Mouse (Mus musculus) midbrain, embryonic 13.5 days (tissue): ENCODE data around the gene Rexo5. TPM values are rescaled to one million over a fixed set of nuclear protein-coding genes. Genes with fewer than 3 reads are reported as not detected.
A peak's percentile ranks its signal among the peaks of the same experiment; 100 is the strongest.

Experiments used
- ATAC-seq: fragments of 200-750 bp; cut with Nextera tagmentation; 2 replicates; pipeline ENCODE4 v1.8.0; 2017; ENCODE audit warnings: mild to moderate bottlenecking, moderate TSS enrichment, moderate library complexity
- H3K27ac ChIP-seq: fragments of 300-500 bp; sonication (generic); 2 replicates; pipeline ENCODE4 v1.5.1; 2015; ENCODE audit warnings: inconsistent platforms, mild to moderate bottlenecking, moderate library complexity
- H3K27me3 ChIP-seq: fragments of 300-500 bp; sonication (generic); 2 replicates; pipeline ENCODE4 v1.6.1; 2015; ENCODE audit warnings: mild to moderate bottlenecking, inconsistent platforms
- H3K36me3 ChIP-seq: fragments of 300-500 bp; sonication (generic); 2 replicates; pipeline ENCODE4 v1.6.1; 2015; ENCODE audit warnings: mild to moderate bottlenecking, inconsistent platforms
- H3K4me1 ChIP-seq: fragments of 300-500 bp; sonication (generic); replicated peaks from 2 replicates; pipeline ENCODE4 v1.6.1; 2015; ENCODE audit warnings: inconsistent platforms
- H3K4me2 ChIP-seq: fragments of 300-500 bp; sonication (generic); replicated peaks from 2 replicates; pipeline ENCODE4 v1.6.1; 2015; ENCODE audit warnings: moderate library complexity, mild to moderate bottlenecking, inconsistent platforms
- H3K4me3 ChIP-seq: fragments of 300-500 bp; sonication (generic); replicated peaks from 2 replicates; pipeline ENCODE4 v1.5.1; 2015; ENCODE audit warnings: mild to moderate bottlenecking, inconsistent platforms
- H3K9ac ChIP-seq: fragments of 300-500 bp; sonication (generic); replicated peaks from 2 replicates; pipeline ENCODE4 v1.6.1; 2015; ENCODE audit warnings: mild to moderate bottlenecking, inconsistent platforms
- H3K9me3 ChIP-seq: fragments of 300-500 bp; sonication (generic); 2 replicates; pipeline ENCODE4 v1.6.1; 2016; ENCODE audit warnings: mild to moderate bottlenecking, inconsistent platforms
- WGBS: fragments of 180-500 bp; shearing (Covaris S2); methylation state at CpG from one replicate; pipeline ENCODE4 v1.1.7; 2015; 5-methylcytosine and 5-hydroxymethylcytosine counted together
- polyA plus RNA-seq: library from polyadenylated mRNA; unstranded; fragments of >200 nt; fragmentation: Nextera tagmentation; extraction: Ambion mirVana; gene quantifications from 2 replicates; pipeline ENCODE4 v1.2.1, GENCODE M21; 2015

Gene Rexo5
- polyA plus RNA-seq, 1 experiment from 2014 or later = 14.9 TPM

DNA sequence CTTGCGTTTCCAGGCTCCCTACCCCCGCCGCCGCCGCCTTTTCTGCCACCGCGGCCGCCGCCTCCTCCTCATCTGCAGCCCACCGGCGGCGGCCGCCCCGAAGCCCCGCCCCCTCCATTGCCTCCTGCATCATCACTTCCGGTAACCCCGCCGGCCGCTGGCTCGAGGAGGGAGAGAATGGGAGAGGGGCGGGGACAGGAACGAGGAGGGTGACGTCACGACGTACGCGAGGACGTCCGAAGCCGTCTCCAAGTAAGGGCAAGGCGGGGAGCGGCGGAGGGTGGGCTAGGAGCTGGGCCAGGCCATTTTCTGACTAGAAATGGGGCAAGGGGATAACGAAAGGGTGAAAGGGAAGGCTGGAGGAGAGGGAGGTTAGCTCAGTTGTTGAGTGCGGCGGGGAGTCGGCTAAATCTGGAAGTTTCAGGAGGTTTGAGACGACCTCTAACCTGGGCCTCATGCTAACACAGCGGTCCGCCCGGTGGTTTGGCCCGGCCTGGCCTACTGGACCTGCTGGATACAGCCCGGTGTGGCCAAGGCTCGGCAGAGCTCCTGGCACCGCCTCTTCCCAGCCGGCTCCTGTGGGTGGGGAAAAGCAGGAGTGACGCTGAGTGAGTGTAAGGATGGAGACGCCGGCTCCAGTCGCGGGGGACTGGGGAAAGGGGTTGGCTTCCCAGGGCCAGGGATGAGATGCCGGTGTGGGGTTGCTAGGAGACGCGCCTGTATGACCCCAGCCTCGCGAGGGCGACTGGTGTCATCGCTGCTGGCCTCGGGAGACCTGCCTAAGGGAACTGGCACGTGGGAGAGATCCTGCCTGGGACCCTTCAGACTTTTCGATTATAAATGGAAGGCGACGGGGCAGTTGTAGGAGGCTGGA lies 102.1 kb downstream of the Rexo5 start, which contains the start of the genes Lyrm1 and Dcun1d3:
Lyrm1 (plus strand) TSS at position 223 of the 874 bp plus-strand sequence.
Dcun1d3 (minus strand) TSS at position 660 of the 874 bp plus-strand sequence.
- WGBS = under 1% methylated on average over 61 of the region's 63 CpGs
- H3K9me3 ChIP-seq = no peaks in the 10 kb centered on the region

DNA sequence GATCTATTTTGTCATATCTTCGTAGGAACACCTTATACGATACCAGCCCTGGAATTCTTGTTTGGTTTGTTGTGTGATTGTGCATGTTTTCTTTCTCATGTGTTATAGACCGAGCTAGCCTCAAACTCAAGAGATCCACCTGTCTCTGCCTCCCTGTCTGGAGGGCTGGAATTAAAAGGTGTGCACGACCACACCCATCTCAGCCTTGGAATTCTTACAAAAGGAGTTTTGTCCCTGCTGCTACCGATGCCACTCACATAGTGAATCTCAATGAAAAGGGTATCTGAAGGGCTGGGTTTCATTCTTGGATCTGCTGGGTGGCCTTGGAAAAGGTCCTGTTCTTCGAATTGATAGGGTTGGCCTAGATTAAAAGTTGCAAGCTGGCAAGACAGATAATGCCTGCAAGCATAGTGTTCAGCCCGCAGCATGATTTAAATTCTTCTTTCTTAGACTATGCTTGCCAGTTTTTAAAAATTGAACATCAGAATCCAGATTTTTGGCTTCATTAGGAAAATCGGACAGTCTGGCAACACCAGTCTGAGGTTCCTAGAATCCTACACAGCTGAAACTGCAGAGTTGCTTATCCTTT lies 103.8 kb downstream of the Rexo5 start:
- WGBS = 93% methylated on average over 8 of the region's 8 CpGs
- no peak overlapping the region for H3K4me3 ChIP-seq
- peaks cover 35% of the 10 kb centered on the region for H3K4me1 ChIP-seq
- no peak for ATAC-seq
- H3K9me3 ChIP-seq = no peaks in the 10 kb centered on the region
- no peak overlapping the region for H3K27ac ChIP-seq
- H3K4me2 ChIP-seq = no peak overlapping the region
- H3K9ac ChIP-seq = no peak overlapping the region
- H3K36me3 ChIP-seq = no peaks in the 10 kb centered on the region
- no peaks in the 10 kb centered on the region for H3K27me3 ChIP-seq

More for the DNA sequence above, 102.1 kb downstream of the Rexo5 start, which contains the start of the genes Lyrm1 and Dcun1d3:
- H3K36me3 ChIP-seq = no peaks in the 10 kb centered on the region
- ATAC-seq = peak; percentile 98
- H3K27me3 ChIP-seq = no peaks in the 10 kb centered on the region
- H3K9ac ChIP-seq = peak within 1 kb of the TSS; percentile 93
- H3K27ac ChIP-seq = peak within 1 kb of the TSS; percentile 96
- H3K4me1 ChIP-seq = peaks cover 46% of the 10 kb centered on the region
- H3K4me2 ChIP-seq = peak within 1 kb of the TSS; percentile 81
- H3K4me3 ChIP-seq = peak within 1 kb of the TSS; percentile 86

DNA sequence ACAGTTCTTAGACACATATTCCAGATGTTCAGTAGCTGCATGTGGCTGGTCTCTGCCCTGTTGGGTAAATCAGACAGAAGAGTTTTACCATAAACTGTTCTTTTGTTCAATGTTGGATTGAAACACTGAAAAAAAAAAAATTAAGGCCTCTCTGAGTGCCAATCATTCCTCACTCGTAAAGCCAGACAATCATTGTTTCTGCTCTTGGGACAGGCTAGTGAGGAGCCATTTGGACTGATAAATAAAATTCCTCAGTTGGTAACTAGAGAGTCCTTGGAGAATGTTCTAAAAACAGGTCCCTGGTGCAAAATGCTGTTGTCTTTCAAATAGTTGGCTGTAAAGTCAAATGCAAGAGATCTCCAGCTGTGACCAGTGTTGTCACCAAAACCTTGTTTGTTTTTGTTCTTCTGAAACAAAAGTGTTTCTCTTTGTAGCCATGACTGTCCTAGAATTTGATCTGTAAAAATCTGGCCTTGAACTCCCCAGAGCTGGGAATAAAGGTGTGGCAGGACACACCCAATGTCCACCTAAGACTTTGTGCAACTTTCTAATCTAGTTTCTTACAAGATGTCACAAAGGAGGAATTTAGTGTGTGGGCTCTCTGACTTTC lies 104.5 kb downstream of the Rexo5 start:
- H3K36me3 ChIP-seq = no peaks in the 10 kb centered on the region
- H3K27ac ChIP-seq = no peak overlapping the region
- H3K9ac ChIP-seq = no peak overlapping the region
- no peak overlapping the region for H3K4me2 ChIP-seq
- H3K9me3 ChIP-seq = no peaks in the 10 kb centered on the region
- peaks cover 29% of the 10 kb centered on the region for H3K4me1 ChIP-seq
- 70% methylated on average over 1 of the region's 1 CpGs for WGBS
- H3K27me3 ChIP-seq = no peaks in the 10 kb centered on the region
- H3K4me3 ChIP-seq = no peak overlapping the region
- no peak for ATAC-seq

Other genes starting within 250 kb of the Rexo5 start
- gene Acsm2, start 239.7 kb upstream of the Rexo5 start, polyA plus RNA-seq = not detected in 2 replicates
- not detected in 2 replicates for gene Acsm1, start 187.0 kb upstream of the Rexo5 start, polyA plus RNA-seq
- gene Acsm4, start 104.0 kb upstream of the Rexo5 start, polyA plus RNA-seq = not detected in 2 replicates
- gene Thumpd1, start 73.2 kb upstream of the Rexo5 start, polyA plus RNA-seq = 85.1 and 90.5 TPM in 2 replicates
- gene Acsm3, start 33.1 kb upstream of the Rexo5 start, polyA plus RNA-seq = 0.11 and 0.12 TPM in 2 replicates
- gene Eri2, start 52 bp downstream of the Rexo5 start, polyA plus RNA-seq = 22.7 and 23.3 TPM in 2 replicates
- gene Lyrm1, start 101.9 kb downstream of the Rexo5 start, polyA plus RNA-seq = 17.3 and 17.9 TPM in 2 replicates
- 18.8 and 18.9 TPM in 2 replicates for gene Dcun1d3, start 102.3 kb downstream of the Rexo5 start, polyA plus RNA-seq